Mouse (Mus musculus) megakaryocyte progenitor cell, adult 5-6 weeks (primary cell): Measurements from ENCODE around the gene Tmed8. TPM values are rescaled to one million over a fixed set of nuclear protein-coding genes. Genes with fewer than 3 reads are reported as not detected.
A peak's percentile ranks its signal among the peaks of the same experiment; 100 is the strongest.
"Not testable (repeated sequence)": the region's sequence is repeated elsewhere in the genome, so short reads cannot be mapped to it uniquely, and the experiment has no call there.

Experiments used
- ATAC-seq: replicated peaks from 2 replicates; pipeline ENCODE4 v1.8.0; 2016; ENCODE audit warnings: mild to moderate bottlenecking, moderate TSS enrichment, inconsistent platforms; ENCODE audit not compliant: poor library complexity
- total RNA-seq, 2 experiments: library from RNA; stranded (forward) in 1 of 2; stranded (reverse) in 1 of 2; fragments of 157-497, 149-512 nt in 1 of 2; fragments of 200-1000 nt in 1 of 2; gene quantifications; 2 replicates each; pipeline versions ENCODE4 v1.2.3 to v1.2.4; 2015 to 2017

The Tmed8 gene
- total RNA-seq (2015) (5.9 and 7.0 TPM in 2 replicates), total RNA-seq (2017) (6.5 and 7.5 TPM in 2 replicates)

GRCm38 (mm10) chr12:87199973-87200586 lies at the start of gene Tmed8:
Gene Tmed8 (minus strand): TSS chr12:87200454.
- ATAC-seq = peak; percentile 82

- no peak for ATAC-seq
These were observed 38.4 kb upstream of the Tmed8 start, which contains the start of gene Noxred1 for GRCm38 (mm10) chr12:87238632-87239031. Gene Noxred1 (minus strand): TSS chr12:87238732.

DNA sequence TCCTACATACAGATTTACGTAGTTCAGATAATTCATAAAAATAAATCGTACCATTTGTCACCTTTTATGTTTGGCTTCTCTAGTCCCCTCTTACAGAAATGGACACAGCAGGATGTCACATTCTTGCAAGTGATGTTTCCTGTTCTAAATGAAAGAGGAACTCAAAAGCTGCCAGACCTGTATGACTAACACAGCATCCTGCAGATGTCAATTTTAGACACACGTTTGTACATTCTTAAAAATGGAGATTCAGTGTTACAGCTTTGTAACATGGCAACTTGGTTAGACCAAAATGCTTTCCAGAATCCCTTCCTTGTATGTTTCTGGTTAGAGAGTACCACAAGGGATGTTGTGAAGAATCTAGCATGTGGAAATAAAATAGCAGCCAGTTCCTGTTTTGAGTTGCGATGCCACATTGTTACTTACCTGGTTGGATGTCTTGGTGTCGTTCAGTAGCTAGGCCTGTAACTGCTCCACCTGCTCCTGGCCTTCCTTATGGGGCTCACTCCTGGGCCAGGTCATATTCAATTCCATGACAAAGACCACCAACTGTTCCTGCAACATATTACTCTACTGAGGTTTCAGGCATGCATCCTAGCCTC lies 36.7 kb upstream of the Tmed8 start:
- peak; percentile 84 for ATAC-seq

- no peak; the same call in 1 of the 2 replicates for ATAC-seq
These were observed 30.2 kb upstream of the Tmed8 start for GRCm38 (mm10) chr12:87230379-87230895.

DNA sequence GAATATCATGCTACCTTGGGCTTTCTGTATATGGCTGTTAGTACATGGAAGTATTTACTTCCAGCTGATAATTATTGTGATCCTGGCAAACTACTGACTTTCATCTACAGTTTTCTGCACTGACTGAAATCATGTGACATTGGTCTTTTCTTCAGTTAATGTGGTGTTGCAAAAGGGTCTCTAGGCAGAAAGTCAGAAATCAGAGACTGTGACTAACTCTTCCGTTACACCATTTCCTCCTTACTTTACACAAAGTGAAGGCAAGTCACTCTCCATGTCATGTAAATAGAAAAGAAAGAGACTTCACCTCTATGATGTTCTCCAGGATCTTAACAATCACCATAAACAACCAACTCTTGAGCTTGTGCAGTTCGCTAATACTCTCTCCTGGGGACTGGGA lies 29.4 kb upstream of the Tmed8 start:
- no peak; the same call in 1 of the 2 replicates for ATAC-seq

DNA sequence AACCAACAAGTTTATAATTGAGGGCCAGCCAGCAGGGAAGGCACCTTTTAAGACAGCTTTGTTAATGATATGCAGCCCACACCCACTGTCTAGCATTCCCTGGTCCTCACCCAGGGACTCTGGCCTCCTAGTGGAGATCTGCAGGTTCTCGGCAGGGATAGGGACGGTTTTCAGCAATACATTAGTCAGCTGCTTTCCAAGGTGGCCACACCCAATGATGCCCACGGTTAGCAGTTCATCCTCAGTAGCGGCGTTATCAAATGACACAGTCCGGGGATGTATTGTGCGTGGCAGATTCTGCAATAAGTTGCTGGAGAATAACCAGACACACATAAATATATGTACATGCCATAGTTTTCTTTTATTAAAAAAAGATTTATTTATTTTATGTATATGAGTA lies 26.5 kb upstream of the Tmed8 start:
- peak; percentile 65 for ATAC-seq

GRCm38 (mm10) chr12:87224950-87225349 lies 24.7 kb upstream of the Tmed8 start:
- peak; percentile 39; the same call in 1 of the 2 replicates for ATAC-seq

GRCm38 (mm10) chr12:87219362-87219761 lies 19.1 kb upstream of the Tmed8 start:
- no peak for ATAC-seq

DNA sequence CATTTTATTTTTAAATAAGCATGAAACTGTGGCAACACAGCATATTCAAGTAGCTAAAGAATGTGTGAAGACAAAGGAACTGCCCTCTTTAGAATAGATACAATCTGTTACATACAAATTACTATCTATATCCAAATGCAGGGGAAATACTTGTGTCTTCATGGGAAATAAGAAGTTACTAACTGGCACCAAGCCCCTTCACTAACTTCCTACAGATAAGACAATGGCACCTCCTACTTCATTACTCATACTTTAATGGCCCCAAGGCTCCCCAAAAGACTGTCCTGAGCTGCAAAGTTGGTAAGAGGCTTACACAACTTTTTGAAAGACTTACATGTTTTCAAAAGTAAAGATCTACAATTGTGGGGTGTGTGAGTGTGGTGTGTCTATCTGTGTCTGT lies 17.3 kb upstream of the Tmed8 start:
- no peak for ATAC-seq

GRCm38 (mm10) chr12:87216053-87216452 lies 15.8 kb upstream of the Tmed8 start:
- no peak for ATAC-seq

DNA sequence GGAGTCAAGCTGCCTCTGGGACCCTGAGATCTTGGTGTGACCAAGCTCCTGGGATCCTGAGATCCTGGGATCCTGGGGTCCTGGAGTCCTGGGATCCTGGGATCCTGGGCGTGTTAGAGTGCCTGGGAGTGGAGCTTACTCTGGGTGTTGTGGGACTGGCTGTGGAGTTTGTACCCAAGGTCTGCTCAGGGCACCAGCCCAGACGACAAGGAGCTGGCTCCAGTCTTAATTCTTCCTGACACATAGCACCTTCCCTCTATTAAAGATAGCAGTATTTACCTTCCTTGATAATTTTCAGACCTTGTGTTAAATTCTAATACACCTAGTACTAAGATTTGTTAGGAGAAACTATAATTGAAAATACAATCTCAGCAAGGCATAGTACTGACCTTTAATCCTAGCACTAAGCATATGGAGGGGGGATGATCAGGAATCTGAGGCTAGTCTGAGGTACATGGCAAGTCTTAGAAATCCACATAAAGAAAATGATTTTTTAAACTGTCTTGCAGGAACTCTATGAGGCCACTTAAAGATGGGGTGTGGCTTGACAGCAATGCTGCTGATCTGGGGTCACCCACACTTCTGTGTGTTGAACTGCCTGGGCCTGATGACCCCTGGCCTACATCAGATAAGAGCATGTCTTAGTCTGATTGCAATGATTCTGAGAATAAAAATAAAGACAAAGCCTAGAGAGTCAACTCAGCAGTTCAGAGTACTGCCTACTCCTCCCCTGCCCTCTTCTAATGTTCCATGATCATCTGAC lies 12.8 kb upstream of the Tmed8 start:
- no peak for ATAC-seq

DNA sequence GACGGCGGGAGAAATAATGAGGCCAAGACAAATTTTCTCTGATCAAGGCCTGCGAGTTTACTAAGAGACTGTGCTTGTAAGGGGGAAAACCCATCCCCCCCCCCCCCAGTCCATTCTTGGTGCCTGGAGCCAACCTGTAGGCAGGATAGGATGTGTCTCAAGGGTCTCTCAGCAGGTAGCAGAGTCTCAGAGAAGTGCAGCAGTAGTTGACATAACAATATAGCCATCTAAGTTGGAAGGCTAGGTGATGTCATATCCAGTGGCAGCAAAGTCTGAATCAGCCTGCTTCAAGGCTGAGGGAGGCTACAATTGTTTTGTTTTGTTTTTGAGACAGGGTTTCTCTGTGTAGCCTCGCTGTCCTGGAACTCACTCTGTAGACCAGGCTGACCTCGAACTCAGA lies 5.5 kb upstream of the Tmed8 start:
- not testable (repeated sequence) for ATAC-seq

DNA sequence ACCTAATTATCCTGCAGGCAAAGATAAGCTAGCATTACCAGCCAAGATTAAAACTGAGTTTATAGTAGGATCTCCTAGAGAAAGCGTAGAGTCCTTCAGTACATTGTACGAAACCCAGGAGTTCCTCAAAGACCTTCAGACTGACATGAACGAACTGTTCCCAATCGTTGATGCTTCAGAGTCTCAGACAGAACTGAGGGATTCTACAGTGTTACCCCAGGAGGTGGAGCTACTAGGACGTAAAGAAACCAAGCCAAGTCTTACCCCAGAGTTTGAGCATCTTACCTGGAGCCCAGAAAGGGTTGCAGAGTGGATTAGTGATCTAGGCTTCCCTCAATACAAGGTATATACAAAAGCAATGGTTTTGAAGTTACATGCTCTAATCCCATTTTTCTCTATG lies 1.4 kb upstream of the Tmed8 start:
- ATAC-seq = no peak

GRCm38 (mm10) chr12:87199206-87199972 lies 865 bp downstream of the Tmed8 start, which contains the start of gene Samd15:
Gene Samd15 (plus strand): TSS chr12:87199723.
- peak; percentile 30 for ATAC-seq

DNA sequence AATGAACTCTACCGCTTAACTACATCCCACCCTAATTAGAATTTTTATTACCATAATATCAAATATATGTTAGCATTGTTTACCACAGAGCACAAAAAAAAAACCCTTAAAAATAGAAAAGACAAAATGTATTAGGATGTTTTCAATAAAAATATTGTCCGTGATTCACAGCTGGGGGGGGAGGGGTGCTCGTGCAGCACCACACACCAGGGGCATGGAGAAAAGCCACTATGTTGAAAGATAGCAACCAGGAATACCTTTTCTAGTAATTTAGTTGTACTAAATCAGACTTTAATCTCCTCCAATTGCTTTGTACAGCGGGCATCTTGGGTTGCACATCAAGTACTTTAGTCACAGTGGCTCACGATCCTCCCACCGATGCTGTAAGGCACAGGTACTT lies 1.5 kb downstream of the Tmed8 start:
- ATAC-seq = no peak

DNA sequence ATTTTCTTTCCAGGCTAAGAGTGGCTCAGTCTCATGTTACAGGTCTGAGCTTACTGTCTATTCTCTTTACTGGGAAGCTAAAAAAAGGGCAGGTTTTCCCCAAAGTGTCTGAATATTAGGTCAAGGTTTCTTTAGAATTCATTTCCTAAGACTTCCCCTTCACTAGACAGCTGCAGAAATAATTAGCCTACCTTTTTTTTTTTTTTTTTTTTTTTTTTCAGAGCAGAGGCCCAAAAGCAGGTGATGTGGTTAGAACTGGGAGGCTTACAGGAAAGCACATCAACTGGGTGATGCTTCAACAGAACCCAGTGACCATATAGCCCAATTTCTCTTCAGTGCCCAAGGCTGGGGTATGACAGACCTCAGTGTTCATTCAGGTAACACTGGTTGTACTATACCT lies 3.9 kb downstream of the Tmed8 start:
- ATAC-seq = no peak

DNA sequence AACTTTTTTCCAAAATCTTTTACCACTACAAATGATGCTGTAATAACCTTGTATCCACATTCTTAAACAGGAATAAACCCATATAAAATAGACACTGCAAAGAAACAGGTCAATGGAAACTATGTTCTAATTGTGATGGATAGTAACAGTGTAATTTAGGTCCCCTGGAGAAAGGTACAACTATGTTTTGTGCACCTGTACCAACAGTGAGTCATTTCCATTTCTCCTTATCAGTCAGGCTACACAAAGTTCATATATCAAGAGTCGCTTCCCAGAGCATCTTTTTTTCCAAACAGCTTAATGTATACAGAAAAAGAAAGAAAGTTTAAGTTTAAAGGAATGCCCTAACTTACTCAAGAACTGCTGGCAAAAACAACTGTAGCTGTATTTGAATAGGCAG lies 5.2 kb downstream of the Tmed8 start:
- no peak for ATAC-seq

- peak; percentile 74 for ATAC-seq
These were observed 7.2 kb downstream of the Tmed8 start for GRCm38 (mm10) chr12:87193008-87193407.

GRCm38 (mm10) chr12:87177631-87178030 lies 22.6 kb downstream of the Tmed8 start:
- no peak for ATAC-seq

DNA sequence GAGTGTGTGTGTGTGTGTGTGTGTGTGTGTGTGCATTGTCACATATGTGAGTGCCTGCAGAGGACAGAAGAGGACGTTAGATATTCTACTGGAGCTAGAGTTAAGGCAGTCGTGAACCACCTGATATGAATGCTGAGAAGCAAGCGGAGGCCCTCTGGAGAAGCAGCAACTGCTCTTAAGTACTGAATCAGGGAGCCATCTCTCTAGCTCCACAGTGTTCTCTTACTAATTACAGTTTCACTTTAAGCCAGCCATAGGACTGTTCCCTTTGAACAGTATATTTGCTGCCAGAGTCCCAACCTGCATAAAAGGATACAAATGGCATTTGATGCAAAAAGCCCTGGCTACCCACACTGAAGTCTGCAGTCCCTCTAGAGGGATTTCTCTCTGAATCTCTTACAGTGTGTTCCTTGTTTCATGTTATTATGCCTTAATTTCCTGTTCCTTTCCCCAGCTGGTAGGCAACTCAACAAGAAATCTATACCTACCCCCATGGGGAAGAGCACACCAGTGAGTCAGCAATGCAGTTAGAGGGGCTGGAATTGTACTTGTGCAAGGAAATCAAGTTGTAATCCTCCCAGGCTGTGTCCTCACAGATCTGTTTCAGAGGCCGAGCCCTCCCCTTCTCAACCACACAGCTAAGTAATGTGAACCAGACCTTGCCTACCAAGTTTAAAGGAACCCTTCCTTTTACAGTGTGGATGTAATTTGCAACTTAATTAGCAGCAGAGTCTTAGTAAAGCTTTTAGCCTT lies 24.9 kb downstream of the Tmed8 start:
- peak; percentile 90 for ATAC-seq
